Mouse (Mus musculus) stomach, postnatal 0 days (tissue): ENCODE data around the gene Fes. TPM values are rescaled to one million over a fixed set of nuclear protein-coding genes. Genes with fewer than 3 reads are reported as not detected.
A peak's percentile ranks its signal among the peaks of the same experiment; 100 is the strongest.

ENCODE experiments used
- ATAC-seq: fragments of 200-750 bp; cut with Nextera tagmentation; 2 replicates; pipeline ENCODE4 v1.8.0; 2017; ENCODE audit not compliant: low FRiP score, low TSS enrichment
- DNase-seq: peaks from one replicate; pipeline ENCODE4 v3.0.0-alpha.2; 2016; ENCODE audit warnings: low spot score
- H3K27ac ChIP-seq: fragments of 300-500 bp; sonication (generic); replicated peaks from 2 replicates; pipeline ENCODE4 v1.5.1; 2014; ENCODE audit warnings: mild to moderate bottlenecking, control low read depth
- H3K27me3 ChIP-seq: fragments of 300-500 bp; sonication (generic); 2 replicates; pipeline ENCODE4 v1.6.1; 2014; ENCODE audit warnings: low read length; ENCODE audit not compliant: control insufficient read depth, insufficient read depth
- H3K36me3 ChIP-seq: fragments of 300-500 bp; sonication (generic); 2 replicates; pipeline ENCODE4 v1.6.1; 2014; ENCODE audit warnings: low read length, mixed read lengths; ENCODE audit not compliant: control insufficient read depth, insufficient read depth
- H3K4me1 ChIP-seq: fragments of 300-500 bp; sonication (generic); replicated peaks from 2 replicates; pipeline ENCODE4 v1.6.1; 2014; ENCODE audit warnings: antibody characterized with exemption; ENCODE audit not compliant: control insufficient read depth, insufficient read depth
- H3K4me2 ChIP-seq: fragments of 300-500 bp; sonication (generic); replicated peaks from 2 replicates; pipeline ENCODE4 v1.6.1; 2014; ENCODE audit warnings: low read depth, mild to moderate bottlenecking, control low read depth, moderate library complexity
- H3K4me3 ChIP-seq: fragments of 300-500 bp; sonication (generic); 2 replicates; pipeline ENCODE4 v1.5.1; 2014; ENCODE audit warnings: low read depth, low read length, control low read depth
- H3K9ac ChIP-seq: fragments of 300-500 bp; sonication (generic); 2 replicates; pipeline ENCODE4 v1.6.1; 2014; ENCODE audit warnings: mild to moderate bottlenecking, low read length, control low read depth, mixed read lengths
- H3K9me3 ChIP-seq: fragments of 300-500 bp; sonication (generic); 2 replicates; pipeline ENCODE4 v1.6.1; 2016; ENCODE audit warnings: low read length; ENCODE audit not compliant: control insufficient read depth
- CTCF ChIP-seq: IDR thresholded peaks from 2 replicates; pipeline ENCODE4 v1.5.1; 2016; ENCODE audit warnings: antibody characterized with exemption, low read depth, mild to moderate bottlenecking, moderate library complexity
- EP300 ChIP-seq: optimal IDR thresholded peaks from 2 replicates; pipeline ENCODE3; 2016; ENCODE audit warnings: antibody characterized with exemption
- WGBS: fragments of 180-500 bp; shearing (Covaris S2); extraction: QIAGEN DNeasy Blood & Tissue Kit; methylation state at CpG from one replicate; pipeline ENCODE4 v1.1.7; 2014; 5-methylcytosine and 5-hydroxymethylcytosine counted together
- polyA plus RNA-seq: library from polyadenylated mRNA; unstranded; fragments of >200 nt; fragmentation: Nextera tagmentation; extraction: Ambion mirVana; gene quantifications from 2 replicates; pipeline ENCODE4 v1.2.1, GENCODE M21; 2015

Fes gene
- polyA plus RNA-seq, 1 experiment from 2014 or later = 6.2 TPM

- Histone ChIP-seq H3K27me3 (no peaks in the 10 kb centered on the region), H3K4me3 (no peak overlapping the region), H3K9ac (no peak overlapping the region), H3K27ac (no peak overlapping the region), H3K36me3 (no peaks in the 10 kb centered on the region), H3K4me1 (peaks cover 2% of the 10 kb centered on the region; the same call in 1 of the 2 replicates), H3K4me2 (no peak overlapping the region), H3K9me3 (no peaks in the 10 kb centered on the region)
- TF ChIP-seq EP300 = no peak
- no peak for TF ChIP-seq CTCF
- DNase-seq (peak; percentile 41), ATAC-seq (peak; percentile 55)
- WGBS = 62% methylated on average over 9 of the region's 9 CpGs
Measured at GRCm38 (mm10) chr7:80410380-80410779, 22.6 kb upstream of the Fes start.

- no peaks in the 10 kb centered on the region for H3K36me3 ChIP-seq
- no peaks in the 10 kb centered on the region for H3K27me3 ChIP-seq
- DNase-seq = peak; percentile 82
- peak overlapping the region; percentile 69 for H3K27ac ChIP-seq
- ATAC-seq = peak; percentile 80
- TF ChIP-seq EP300 = no peak
- H3K9me3 ChIP-seq = no peaks in the 10 kb centered on the region
- WGBS = 54% methylated on average over 9 of the region's 9 CpGs
- H3K4me1 ChIP-seq = peaks cover 2% of the 10 kb centered on the region; the same call in 1 of the 2 replicates
- no peak overlapping the region for H3K9ac ChIP-seq
- H3K4me2 ChIP-seq = no peak overlapping the region; the same call in 1 of the 2 replicates
- H3K4me3 ChIP-seq = no peak overlapping the region
Measured at GRCm38 (mm10) chr7:80407712-80408111, 20.0 kb upstream of the Fes start.

DNA sequence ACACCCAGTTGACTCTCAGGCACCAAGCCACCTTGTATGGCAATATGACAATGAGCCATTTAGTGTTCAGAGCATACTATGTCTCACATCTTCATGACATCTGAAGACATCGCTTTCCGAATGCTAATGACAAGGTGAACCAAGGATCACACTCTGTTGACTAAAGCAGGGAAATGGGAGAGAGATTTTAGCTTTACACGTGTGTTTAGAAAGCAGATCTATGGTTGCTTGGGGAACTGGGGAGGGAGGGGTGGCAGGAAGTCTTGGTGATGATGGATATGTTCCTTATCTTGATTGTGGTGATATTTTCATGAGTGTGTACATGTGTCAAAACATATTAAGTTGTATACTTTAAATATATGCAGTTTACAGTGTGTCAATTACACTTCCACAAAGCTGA, 18.4 kb upstream of the Fes start:
- 81% methylated on average over 3 of the region's 3 CpGs for WGBS
- Histone ChIP-seq H3K9me3 (no peaks in the 10 kb centered on the region), H3K27ac (no peak overlapping the region), H3K4me1 (peaks cover 2% of the 10 kb centered on the region; the same call in 1 of the 2 replicates), H3K4me3 (no peak overlapping the region), H3K9ac (no peak overlapping the region), H3K27me3 (no peaks in the 10 kb centered on the region), H3K4me2 (no peak overlapping the region), H3K36me3 (no peaks in the 10 kb centered on the region)
- no peak for TF ChIP-seq EP300
- ATAC-seq (no peak), DNase-seq (no peak)

DNA sequence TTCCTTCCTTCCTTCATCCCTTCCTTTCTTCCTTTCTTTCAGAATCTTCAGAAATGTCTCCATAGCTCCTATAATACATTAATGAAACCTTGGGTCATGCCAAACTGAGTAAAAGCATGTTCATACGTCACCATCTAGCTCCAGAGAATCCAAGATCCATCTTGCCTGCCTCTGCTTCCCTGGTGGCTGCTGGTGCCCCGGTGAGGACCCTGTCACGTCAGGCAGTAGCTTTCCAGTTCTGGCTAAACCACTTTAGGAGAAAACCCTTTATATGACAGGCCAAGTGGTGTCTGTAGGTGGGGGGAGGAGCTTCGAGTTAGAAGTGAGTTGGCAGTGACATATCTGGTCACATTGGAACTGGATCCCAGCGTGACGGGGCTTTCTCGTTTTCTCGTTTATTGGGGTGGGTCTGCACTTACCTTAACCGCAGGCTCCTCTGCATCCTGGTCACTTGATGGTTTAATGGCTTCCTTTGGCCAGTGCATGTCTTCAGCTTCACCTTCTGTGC, 17.5 kb upstream of the Fes start, which contains the start of gene Furin:
Furin (minus strand) TSS at position 249 of the 508 bp plus-strand sequence.
- H3K9me3 ChIP-seq = no peaks in the 10 kb centered on the region
- no peak for ATAC-seq
- 0 out of 2 replicates have a peak within 1 kb of the TSS, but pooled peaks have one; percentile 1 for H3K27ac ChIP-seq
- TF ChIP-seq EP300 = no peak
- TF ChIP-seq CTCF = no peak
- no peak within 1 kb of the TSS for H3K4me3 ChIP-seq
- 73% methylated on average over 9 of the region's 9 CpGs for WGBS
- DNase-seq = no peak
- H3K27me3 ChIP-seq = no peaks in the 10 kb centered on the region
- H3K4me2 ChIP-seq = no peak within 1 kb of the TSS
- H3K4me1 ChIP-seq = peaks cover 4% of the 10 kb centered on the region; the same call in 1 of the 2 replicates
- no peaks in the 10 kb centered on the region for H3K36me3 ChIP-seq
- no peak within 1 kb of the TSS for H3K9ac ChIP-seq

DNA sequence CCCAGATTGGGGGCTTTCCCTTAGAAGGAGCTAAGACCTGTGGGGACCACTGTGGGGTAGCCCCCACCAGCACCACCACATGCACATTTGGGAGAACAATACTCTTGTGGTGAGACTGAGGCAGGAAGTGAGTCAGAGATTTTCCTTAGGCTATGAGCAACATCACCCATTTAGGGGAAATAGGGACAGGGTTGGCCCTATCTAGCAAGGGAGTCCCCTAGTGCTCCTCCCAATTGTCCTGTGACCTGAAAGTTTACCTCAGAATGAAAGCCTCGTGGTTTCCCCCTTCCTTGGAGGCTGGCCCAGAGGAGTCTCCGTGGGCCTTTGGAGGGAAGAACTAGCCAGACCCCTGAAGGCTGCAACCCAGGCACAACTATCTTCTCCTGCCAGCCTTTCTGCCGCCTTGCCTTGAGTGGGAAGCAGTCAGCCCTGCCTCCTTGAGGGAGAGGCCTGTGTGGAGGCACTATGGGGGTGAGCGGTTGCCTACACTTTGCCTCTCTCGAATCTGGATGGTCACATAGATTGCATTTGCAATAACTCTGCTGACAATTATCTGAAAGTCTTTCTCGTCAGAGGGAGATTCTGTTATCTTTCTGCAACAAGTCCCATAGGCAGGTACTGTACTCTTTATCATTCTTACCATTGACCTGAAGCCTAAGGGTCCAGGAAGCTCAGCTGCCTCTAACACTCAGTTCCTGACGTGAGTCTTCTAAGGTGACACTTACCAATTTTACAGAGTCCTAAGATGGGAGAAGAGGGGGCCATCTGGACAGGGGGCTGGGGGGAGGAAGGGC, 16.6 kb upstream of the Fes start:
- no peak for ATAC-seq
- Histone ChIP-seq H3K9me3 (no peaks in the 10 kb centered on the region), H3K4me1 (peaks cover 6% of the 10 kb centered on the region; the same call in 1 of the 2 replicates), H3K27me3 (no peaks in the 10 kb centered on the region), H3K36me3 (no peaks in the 10 kb centered on the region), H3K27ac (0 out of 2 replicates have a peak overlapping the region, but pooled peaks have one; percentile 1), H3K9ac (no peak overlapping the region), H3K4me2 (no peak overlapping the region), H3K4me3 (no peak overlapping the region)
- WGBS = 58% methylated on average over 7 of the region's 7 CpGs
- TF ChIP-seq CTCF = no peak
- no peak for TF ChIP-seq EP300
- no peak for DNase-seq

GRCm38 (mm10) chr7:80403551-80403950, 15.8 kb upstream of the Fes start:
- peak overlapping the region; percentile 83 for H3K4me2 ChIP-seq
- peak overlapping the region; percentile 87; the same call in 1 of the 2 replicates for H3K4me3 ChIP-seq
- peak overlapping the region; percentile 98 for H3K27ac ChIP-seq
- H3K9ac ChIP-seq = no peak overlapping the region; the same call in 1 of the 2 replicates
- H3K36me3 ChIP-seq = no peaks in the 10 kb centered on the region
- WGBS = 17% methylated on average over 9 of the region's 9 CpGs
- ATAC-seq (no peak), DNase-seq (peak; percentile 51)
- TF ChIP-seq CTCF = no peak
- no peak for TF ChIP-seq EP300
- H3K9me3 ChIP-seq = no peaks in the 10 kb centered on the region
- H3K27me3 ChIP-seq = no peaks in the 10 kb centered on the region
- H3K4me1 ChIP-seq = peaks cover 6% of the 10 kb centered on the region; the same call in 1 of the 2 replicates
